Mouse (Mus musculus) kidney, adult 2 months (tissue): Measurements from ENCODE around the gene Lgals4. TPM values are rescaled to one million over a fixed set of nuclear protein-coding genes. Genes with fewer than 3 reads are reported as not detected.

ENCODE experiments used
- DNase-seq: peaks from one replicate; pipeline ENCODE4 v3.0.0; 2021
- H3K27ac ChIP-seq: fragments of 200-500 bp; 2 replicates; pipeline ENCODE4 v1.5.1; 2012; ENCODE audit warnings: low read depth, low read length, control low read depth, inconsistent platforms; ENCODE audit not compliant: insufficient read depth
- H3K27me3 ChIP-seq: fragments of 200-500 bp; replicated peaks from 2 replicates; pipeline ENCODE4 v1.6.1; 2012; ENCODE audit warnings: mild to moderate bottlenecking, moderate library complexity, low read length, inconsistent platforms; ENCODE audit not compliant: control insufficient read depth, insufficient read depth
- H3K36me3 ChIP-seq: fragments of 200-500 bp; 2 replicates; pipeline ENCODE4 v1.6.1; 2012; ENCODE audit warnings: mild to moderate bottlenecking, moderate library complexity, low read length, inconsistent platforms; ENCODE audit not compliant: control insufficient read depth, insufficient read depth
- H3K4me1 ChIP-seq: fragments of 200-500 bp; 2 replicates; pipeline ENCODE4 v1.6.1; 2011; ENCODE audit warnings: low read length; ENCODE audit not compliant: control insufficient read depth, insufficient read depth
- H3K4me3 ChIP-seq: fragments of 200-500 bp; 2 replicates; pipeline ENCODE4 v1.5.1; 2011; ENCODE audit warnings: mild to moderate bottlenecking, low read depth, low read length, control low read depth; ENCODE audit not compliant: insufficient read depth
- CTCF ChIP-seq: fragments of 200-500 bp; conservative IDR thresholded peaks from 2 replicates; pipeline ENCODE4 v1.5.1; 2011; ENCODE audit warnings: low read depth, mild to moderate bottlenecking, control low read depth, low read length, moderate library complexity, mixed read lengths; ENCODE audit not compliant: insufficient read depth, insufficient read length
- POLR2A ChIP-seq: fragments of 200-500 bp; IDR thresholded peaks from one replicate; pipeline ENCODE4 v1.6.1; 2011; ENCODE audit warnings: low read depth, low read length, control low read depth
- WGBS: fragments of 180-500 bp; shearing (Covaris S2); methylation state at CpG from one replicate; pipeline ENCODE4 v1.1.7; 2018; 5-methylcytosine and 5-hydroxymethylcytosine counted together
- polyA plus RNA-seq: library from polyadenylated mRNA; depleted of rRNA; stranded (reverse); fragments of >200 nt; gene quantifications from 2 replicates; pipeline ENCODE4 v1.2.3, GENCODE M21; 2012

The Lgals4 gene
- polyA plus RNA-seq, 1 experiment: 22.8 TPM

- peaks cover 20% of the 10 kb centered on the region; the same call in 1 of the 2 replicates for H3K4me1 ChIP-seq
- H3K27me3 ChIP-seq: no peaks in the 10 kb centered on the region
- H3K4me3 ChIP-seq: no peak overlapping the region
- peak; percentile 66 for DNase-seq
- TF ChIP-seq CTCF (no peak), POLR2A (no peak)
- WGBS: 45% methylated on average over 10 of the region's 10 CpGs
- 0 out of 2 replicates have a peak overlapping the region, but pooled peaks have one; percentile 39 for H3K27ac ChIP-seq
- peaks cover 22% of the 10 kb centered on the region for H3K36me3 ChIP-seq
Observed at GRCm38 (mm10) chr7:28822993-28823903, 10.4 kb upstream of the Lgals4 start.

- 13% methylated on average over 2 of the region's 2 CpGs for WGBS
- no peak for DNase-seq
- peak overlapping the region; percentile 88 for H3K27ac ChIP-seq
Observed at GRCm38 (mm10) chr7:28823932-28824331, 9.7 kb upstream of the Lgals4 start.

GRCm38 (mm10) chr7:28824941-28825685 is 8.5 kb upstream of the Lgals4 start, which contains the start of gene Ech1:
Gene Ech1, plus strand, starts transcription at chr7:28825217.
- TF ChIP-seq CTCF (no peak), POLR2A (peak; percentile 75)
- WGBS: 1% methylated on average over 33 of the region's 33 CpGs
- Histone ChIP-seq H3K36me3 (peaks cover 18% of the 10 kb centered on the region), H3K27me3 (no peaks in the 10 kb centered on the region), H3K4me3 (peak within 1 kb of the TSS; percentile 83), H3K4me1 (peaks cover 20% of the 10 kb centered on the region; the same call in 1 of the 2 replicates), H3K27ac (peak within 1 kb of the TSS; percentile 88)
- peak; percentile 97 for DNase-seq

More at GRCm38 (mm10) chr7:28823932-28824331, 9.7 kb upstream of the Lgals4 start:
- peaks cover 17% of the 10 kb centered on the region for H3K36me3 ChIP-seq
- no peak for TF ChIP-seq CTCF
- TF ChIP-seq POLR2A: no peak
- no peak overlapping the region for H3K4me3 ChIP-seq
- H3K4me1 ChIP-seq: peaks cover 20% of the 10 kb centered on the region; the same call in 1 of the 2 replicates
- no peaks in the 10 kb centered on the region for H3K27me3 ChIP-seq

- no peak for TF ChIP-seq POLR2A
- 0 out of 2 replicates have a peak, but pooled peaks have one; percentile 10 for TF ChIP-seq CTCF
- H3K27ac ChIP-seq: peak overlapping the region; percentile 88
- H3K4me3 ChIP-seq: peak overlapping the region; percentile 83
- peak; percentile 62 for DNase-seq
- H3K36me3 ChIP-seq: peaks cover 16% of the 10 kb centered on the region
- no peaks in the 10 kb centered on the region for H3K27me3 ChIP-seq
- H3K4me1 ChIP-seq: peaks cover 20% of the 10 kb centered on the region; the same call in 1 of the 2 replicates
- WGBS: 5% methylated on average over 11 of the region's 11 CpGs
Observed at GRCm38 (mm10) chr7:28825686-28826401, 7.8 kb upstream of the Lgals4 start.

- no peak for TF ChIP-seq CTCF
- no peak for TF ChIP-seq POLR2A
- Histone ChIP-seq H3K4me3 (peak overlapping the region; percentile 83), H3K4me1 (peaks cover 18% of the 10 kb centered on the region; the same call in 1 of the 2 replicates), H3K27ac (peak overlapping the region; percentile 88), H3K36me3 (peaks cover 12% of the 10 kb centered on the region), H3K27me3 (no peaks in the 10 kb centered on the region)
- WGBS: 77% methylated on average over 7 of the region's 7 CpGs
- DNase-seq: no peak
Observed at GRCm38 (mm10) chr7:28826402-28826772, 7.3 kb upstream of the Lgals4 start.

GRCm38 (mm10) chr7:28827338-28827737 is 6.3 kb upstream of the Lgals4 start:
- peak; percentile 89 for DNase-seq
- Histone ChIP-seq H3K27me3 (no peaks in the 10 kb centered on the region), H3K4me3 (no peak overlapping the region), H3K4me1 (peaks cover 13% of the 10 kb centered on the region), H3K36me3 (peaks cover 10% of the 10 kb centered on the region), H3K27ac (no peak overlapping the region)
- 32% methylated on average over 3 of the region's 3 CpGs for WGBS
- TF ChIP-seq POLR2A (no peak), CTCF (no peak)
